ENCODE assay signal across 14 mouse cellular contexts in genomic region chr1:193337787-193338310, GRCm38 (mm10). TPM values are rescaled to one million over a fixed set of nuclear protein-coding genes. Genes with fewer than 3 reads are reported as not detected.
DNase-seq lines count a peak whose midpoint lies in the region; ATAC-seq and TF ChIP-seq lines count a peak whose summit lies in the region.
"Had no signal": no experiment of that assay in that cellular context is flagged by ENCODE, and none has a peak within 500 bp of the region (broad histone marks: within the 10 kb centered on the region; RNA-seq: fewer than 3 reads in every experiment).

No protein-coding gene starts in this region.

- 37% methylated on average over 4 of the region's 4 CpGs for WGBS in heart, embryonic 15.5 days
- 36% methylated on average over 4 of the region's 4 CpGs for WGBS in heart, embryonic 11.5 days (ENCODE audit: insufficient replicate concordance)
- WGBS in forebrain, embryonic 16.5 days: 63% methylated on average over 4 of the region's 4 CpGs
- WGBS in olfactory bulb, adult 2 months: 48% methylated on average over 4 of the region's 4 CpGs

- H3K27me3 ChIP-seq in heart, embryonic 15.5 days: no peaks in the 10 kb centered on the region
- peaks cover 6% of the 10 kb centered on the region; the same call in 1 of the 2 replicates for H3K27me3 ChIP-seq in heart, embryonic 11.5 days (ENCODE audit: control insufficient read depth, insufficient read depth, low read length)
- H3K27me3 ChIP-seq in C2C12 (ENCODE audit: control insufficient read depth, insufficient read depth, insufficient read length): no peaks in the 10 kb centered on the region
- H3K27me3 ChIP-seq in forebrain, embryonic 16.5 days (replicated peaks; ENCODE audit: control insufficient read depth, insufficient read depth, low read length): no peaks in the 10 kb centered on the region
- H3K27me3 ChIP-seq: liver, embryonic 12.5 days; neural tube, embryonic 12.5 days had no signal

- H3K4me3 ChIP-seq in heart, embryonic 15.5 days: no peak overlapping the region
- H3K4me3 ChIP-seq in heart, embryonic 11.5 days (ENCODE audit: low read depth, low read length): no peak overlapping the region
- H3K4me3 ChIP-seq in C2C12 (ENCODE audit: insufficient read depth, poor library complexity, severe bottlenecking): no peak overlapping the region
- H3K4me3 ChIP-seq in forebrain, embryonic 16.5 days (replicated peaks; ENCODE audit: low read length): no peak overlapping the region
- no peak overlapping the region for H3K4me3 ChIP-seq in olfactory bulb, adult 2 months (ENCODE audit: insufficient read depth, low read depth, low read length)
- H3K4me3 ChIP-seq: liver, embryonic 12.5 days; midbrain, embryonic 10.5 days; neural tube, embryonic 12.5 days had no signal

- no peak overlapping the region for H3K9ac ChIP-seq in heart, embryonic 15.5 days
- no peak overlapping the region for H3K9ac ChIP-seq in heart, embryonic 11.5 days (ENCODE audit: low read depth, low read length)
- H3K9ac ChIP-seq in forebrain, embryonic 16.5 days (replicated peaks; ENCODE audit: low read depth, low read length): no peak overlapping the region
- H3K9ac ChIP-seq: liver, embryonic 12.5 days; neural tube, embryonic 12.5 days had no signal

- H3K79me2 ChIP-seq in C2C12 (ENCODE audit: control insufficient read depth, insufficient read depth): no peaks in the 10 kb centered on the region

- TF ChIP-seq CTCF in C2C12 (IDR thresholded peaks at IDR 0.05; ENCODE audit: control insufficient read depth, insufficient read depth, insufficient read length): no peak
- no peak for TF ChIP-seq CTCF in olfactory bulb, adult 2 months (IDR thresholded peaks at IDR 0.05; ENCODE audit: insufficient read depth, low read depth, low read length)

- H3K27ac ChIP-seq in heart, embryonic 15.5 days: peak overlapping the region; percentile 94; the same call in 1 of the 2 replicates
- no peak overlapping the region for H3K27ac ChIP-seq in heart, embryonic 11.5 days (ENCODE audit: low read depth, low read length)
- peak overlapping the region; percentile 77 for H3K27ac ChIP-seq in forebrain, embryonic 16.5 days (ENCODE audit: low read length)
- H3K27ac ChIP-seq in olfactory bulb, adult 2 months (ENCODE audit: insufficient read depth, low read depth, low read length): peak overlapping the region; percentile 81
- H3K27ac ChIP-seq: liver, embryonic 12.5 days; neural tube, embryonic 12.5 days had no signal

- no peaks in the 10 kb centered on the region for H3K79me3 ChIP-seq in C2C12 (ENCODE audit: low read depth)

- no peak overlapping the region for H3K4me2 ChIP-seq in heart, embryonic 15.5 days
- H3K4me2 ChIP-seq in heart, embryonic 11.5 days: no peak overlapping the region
- no peak overlapping the region for H3K4me2 ChIP-seq in forebrain, embryonic 16.5 days (ENCODE audit: low read length)
- H3K4me2 ChIP-seq: liver, embryonic 12.5 days; neural tube, embryonic 12.5 days had no signal

- DNase-seq in testis, postnatal 14 days (ENCODE audit: low spot score): no peak
- DNase-seq: adrenal gland, postnatal 10 days; kidney, adult 9 months had no signal

- ATAC-seq in heart, embryonic 15.5 days (replicated peaks; ENCODE audit: insufficient number of reproducible peaks, insufficient read depth, low FRiP score, low read depth): no peak
- no peak for ATAC-seq in heart, embryonic 11.5 days (replicated peaks; ENCODE audit: insufficient number of reproducible peaks, low FRiP score, low TSS enrichment)
- ATAC-seq in forebrain, embryonic 16.5 days: no peak
- no peak for ATAC-seq in erythroid progenitor cell, adult 5-6 weeks (replicated peaks; ENCODE audit: low FRiP score, poor library complexity, severe bottlenecking)
- ATAC-seq in megakaryocyte progenitor cell, adult 5-6 weeks (replicated peaks; ENCODE audit: poor library complexity): no peak
- ATAC-seq: liver, embryonic 12.5 days; lung, postnatal 0 days had no signal

- peak overlapping the region; percentile 36 for H3ac ChIP-seq in C2C12 (ENCODE audit: control insufficient read depth, insufficient read length, low read depth)

- no peak for TF ChIP-seq POLR2A in olfactory bulb, adult 2 months (IDR thresholded peaks at IDR 0.05; ENCODE audit: insufficient read depth, low read depth, low read length)

- no peaks in the 10 kb centered on the region for H3K36me3 ChIP-seq in heart, embryonic 15.5 days
- H3K36me3 ChIP-seq in heart, embryonic 11.5 days (ENCODE audit: control insufficient read depth, insufficient read depth, low read length): no peaks in the 10 kb centered on the region
- H3K36me3 ChIP-seq in C2C12 (ENCODE audit: control insufficient read depth, insufficient read depth): peaks cover 5% of the 10 kb centered on the region
- no peaks in the 10 kb centered on the region for H3K36me3 ChIP-seq in forebrain, embryonic 16.5 days (ENCODE audit: control insufficient read depth, insufficient read depth)
- H3K36me3 ChIP-seq: liver, embryonic 12.5 days; midbrain, embryonic 10.5 days; neural tube, embryonic 12.5 days had no signal

- peaks cover 56% of the 10 kb centered on the region for H3K4me1 ChIP-seq in heart, embryonic 15.5 days (replicated peaks)
- peaks cover 13% of the 10 kb centered on the region for H3K4me1 ChIP-seq in heart, embryonic 11.5 days (ENCODE audit: control insufficient read depth, insufficient read depth, low read length)
- peaks cover 27% of the 10 kb centered on the region for H3K4me1 ChIP-seq in forebrain, embryonic 16.5 days (replicated peaks; ENCODE audit: control insufficient read depth, insufficient read depth, low read length)
- peaks cover 64% of the 10 kb centered on the region for H3K4me1 ChIP-seq in olfactory bulb, adult 2 months (ENCODE audit: control insufficient read depth, insufficient read depth, low read length)
- H3K4me1 ChIP-seq: liver, embryonic 12.5 days had no signal

- no peaks in the 10 kb centered on the region for H3K9me3 ChIP-seq in heart, embryonic 15.5 days (replicated peaks)
- no peaks in the 10 kb centered on the region for H3K9me3 ChIP-seq in heart, embryonic 11.5 days (replicated peaks; ENCODE audit: control insufficient read depth, low read length)
- H3K9me3 ChIP-seq in forebrain, embryonic 16.5 days (ENCODE audit: control insufficient read depth, low read length): no peaks in the 10 kb centered on the region
- H3K9me3 ChIP-seq: liver, embryonic 12.5 days; midbrain, embryonic 10.5 days; neural tube, embryonic 12.5 days had no signal

TF ChIP-seq in C2C12, 6 proteins besides CTCF, POLR2A, EP300 and RAD21:
- TF ChIP-seq MYOD1 (IDR thresholded peaks at IDR 0.05; ENCODE audit: control insufficient read depth, insufficient read length, low read depth): no peak
- TF ChIP-seq MYOG (IDR thresholded peaks at IDR 0.05; ENCODE audit: control insufficient read depth, extremely low read depth, insufficient read length): no peak
- TF ChIP-seq MAX (IDR thresholded peaks at IDR 0.05): no peak
- no peak for TF ChIP-seq USF1 (IDR thresholded peaks at IDR 0.05; ENCODE audit: low read depth)
- TF ChIP-seq CEBPB (IDR thresholded peaks at IDR 0.05; ENCODE audit: low read depth): no peak

RNA-seq across cellular contexts. Expression of gene Camk1g, which starts 32.2 kb away (rescaled TPM):
- polyA plus RNA-seq in heart, embryonic 15.5 days (2015; fragmentation: Nextera tagmentation; extraction: Ambion mirVana): 11.5 and 13.3 TPM in 2 replicates
- 7.2 and 8.1 TPM in 2 replicates for polyA plus RNA-seq in heart, embryonic 11.5 days (2014; fragmentation: Nextera tagmentation; extraction: Ambion mirVana)
- 1.2 TPM for polyA plus RNA-seq in C2C12 (2012; fragmentation: generic; extraction: Trizol)
- 49.9 and 51.9 TPM in 2 replicates for polyA plus RNA-seq in forebrain, embryonic 16.5 days (2015; fragmentation: Nextera tagmentation; extraction: Ambion mirVana)
- not detected in 2 replicates for polyA plus RNA-seq in olfactory bulb, adult 2 months (2012; ENCODE audit: insufficient read depth, insufficient read length, low replicate concordance, missing spikeins)
- not detected in 2 replicates for total RNA-seq in erythroid progenitor cell, adult 5-6 weeks (2015; ENCODE audit: low replicate concordance)
- total RNA-seq in erythroid progenitor cell, adult 5-6 weeks (2017; ENCODE audit: low replicate concordance): not detected in 2 replicates
- not detected in 2 replicates for total RNA-seq in megakaryocyte progenitor cell, adult 5-6 weeks (2015)
- not detected in 2 replicates for total RNA-seq in megakaryocyte progenitor cell, adult 5-6 weeks (2017)
